Mouse (Mus musculus) bone marrow macrophage, adult 2 months (primary cell): ENCODE results near the gene Greb1.

Source experiments
- CTCF ChIP-seq: IDR thresholded peaks from 2 replicates; pipeline ENCODE4 v1.5.1; 2012; ENCODE audit warnings: low read depth, mild to moderate bottlenecking, low read length, moderate library complexity
- POLR2A ChIP-seq: IDR thresholded peaks from 2 replicates; pipeline ENCODE4 v1.6.1; 2012; ENCODE audit warnings: mild to moderate bottlenecking, low read depth, low read length, borderline replicate concordance

DNA sequence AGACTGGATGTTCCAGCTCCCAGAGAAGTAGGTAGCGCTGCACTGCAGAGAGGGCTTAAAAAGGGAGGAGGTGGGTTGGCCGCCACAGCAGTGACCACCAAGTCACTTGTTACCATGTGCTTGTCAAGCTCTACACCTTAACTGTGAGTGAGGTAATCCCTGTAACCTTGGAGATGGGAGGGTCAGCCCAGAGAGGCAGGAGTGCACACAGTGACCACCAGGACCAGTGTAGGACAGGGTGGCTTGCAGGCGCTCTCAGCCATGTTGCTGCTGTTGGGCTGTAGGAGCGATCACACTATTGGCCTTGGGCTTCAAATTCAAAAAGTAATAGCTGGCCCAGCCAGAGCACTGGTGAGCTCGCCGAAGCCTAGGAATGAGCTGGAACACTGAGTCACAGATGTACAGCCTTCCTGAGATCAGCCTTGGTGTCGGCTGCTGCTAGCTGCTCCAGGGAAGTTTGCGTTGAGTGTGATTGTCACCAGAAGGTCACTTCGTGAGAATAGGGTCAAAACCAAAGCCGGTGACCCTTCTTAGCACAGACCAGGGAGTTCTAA, 21.6 kb upstream of the Greb1 start:
- TF ChIP-seq CTCF (no peak), POLR2A (no peak)
